Mouse (Mus musculus): Measurements from ENCODE around the gene Fbxo47.

The Fbxo47 gene

DNA sequence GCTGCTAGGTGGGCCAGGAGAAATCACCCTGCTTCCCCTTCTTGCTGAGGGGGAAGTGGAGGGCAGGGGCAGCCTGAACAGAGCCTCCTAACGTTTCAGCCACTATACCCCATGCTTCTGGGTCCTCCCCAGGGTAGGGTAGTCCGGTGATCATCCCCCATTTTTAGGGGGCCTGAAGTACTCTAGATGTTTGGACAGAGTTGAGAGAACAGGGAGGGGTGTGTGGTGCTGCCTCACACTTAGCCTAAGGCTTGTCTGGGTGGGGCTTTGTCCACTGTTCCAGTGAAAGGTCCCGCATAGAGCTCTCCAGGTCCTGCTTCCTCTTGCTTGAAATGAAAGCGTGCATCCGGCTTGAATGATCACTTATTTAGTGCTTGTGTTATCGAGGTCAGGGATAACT, 53.5 kb downstream of the Fbxo47 start:
- DNase-seq (ENCODE audit: low spot score in 2 of 2) = no peak

DNA sequence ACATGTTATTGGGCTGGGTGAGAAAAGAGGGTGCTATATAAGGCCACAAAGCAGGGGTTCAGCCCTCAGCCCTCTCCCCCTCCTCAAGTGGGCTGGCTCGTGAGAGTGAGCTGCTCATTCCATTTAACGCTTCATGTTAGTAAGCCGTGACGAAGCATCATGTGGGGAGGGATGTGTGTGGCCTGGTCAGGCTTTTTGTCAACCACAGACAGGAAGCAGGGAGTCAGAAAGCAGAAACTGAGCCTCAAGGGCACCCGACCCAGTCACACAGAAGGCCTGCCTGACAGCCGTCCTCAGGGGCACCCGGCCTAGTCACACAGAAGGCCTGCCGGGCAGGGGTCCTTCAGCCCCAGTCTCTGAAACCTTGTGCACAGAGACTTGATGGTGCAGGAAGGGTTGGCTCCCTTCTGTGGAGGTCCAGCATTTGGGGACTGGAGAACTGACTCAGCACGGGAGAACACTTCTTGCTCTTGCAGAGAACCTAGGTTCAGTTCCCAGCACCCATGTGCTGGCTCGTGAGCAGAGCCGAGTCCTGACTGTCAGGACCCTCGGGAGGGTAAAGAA, 54.0 kb downstream of the Fbxo47 start:
- peak in 1 of 2 experiments; percentile 56 for DNase-seq (ENCODE audit: low spot score in 2 of 2)

DNA sequence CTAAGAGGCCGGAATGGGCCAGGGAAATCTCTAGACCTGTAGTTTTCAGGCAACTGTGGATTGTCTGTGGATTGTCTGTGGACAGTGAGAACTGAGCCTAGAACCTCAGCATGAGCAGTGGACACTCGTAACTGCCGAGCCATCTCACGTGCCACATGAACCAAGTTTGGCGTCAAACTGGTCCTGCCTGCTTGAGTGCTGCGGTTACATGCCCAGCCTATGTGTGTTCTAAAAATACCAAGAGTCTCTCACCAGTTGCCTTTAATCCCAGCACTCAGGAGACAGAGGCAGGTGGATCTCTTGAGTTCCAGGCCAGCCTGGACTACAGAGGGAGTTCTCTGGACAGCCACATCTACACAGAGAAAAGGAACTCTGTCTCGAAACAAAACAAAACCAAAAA, 54.6 kb downstream of the Fbxo47 start:
- no peak for DNase-seq (ENCODE audit: low spot score in 2 of 2)

DNA sequence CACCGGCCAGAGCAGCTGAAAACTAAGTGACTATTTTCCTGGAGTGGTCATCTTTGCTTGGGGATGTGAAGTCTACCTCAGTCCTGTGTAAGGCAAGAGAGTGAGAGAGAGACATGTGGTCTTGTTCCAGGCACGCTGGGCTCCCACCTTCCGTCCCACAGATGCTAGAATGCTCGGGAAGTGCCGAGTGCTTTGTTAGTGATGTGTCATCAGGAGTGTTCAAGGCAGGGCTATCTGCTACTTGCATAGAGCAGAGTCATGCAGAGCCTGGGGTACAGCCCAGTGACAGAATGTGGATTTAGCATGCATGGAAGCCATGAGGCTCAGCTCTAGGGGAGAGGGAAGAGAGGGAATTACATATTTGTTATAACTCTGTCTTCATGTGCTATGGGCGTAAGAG, 56.3 kb downstream of the Fbxo47 start:
- DNase-seq (ENCODE audit: low spot score in 2 of 2) = no peak

DNA sequence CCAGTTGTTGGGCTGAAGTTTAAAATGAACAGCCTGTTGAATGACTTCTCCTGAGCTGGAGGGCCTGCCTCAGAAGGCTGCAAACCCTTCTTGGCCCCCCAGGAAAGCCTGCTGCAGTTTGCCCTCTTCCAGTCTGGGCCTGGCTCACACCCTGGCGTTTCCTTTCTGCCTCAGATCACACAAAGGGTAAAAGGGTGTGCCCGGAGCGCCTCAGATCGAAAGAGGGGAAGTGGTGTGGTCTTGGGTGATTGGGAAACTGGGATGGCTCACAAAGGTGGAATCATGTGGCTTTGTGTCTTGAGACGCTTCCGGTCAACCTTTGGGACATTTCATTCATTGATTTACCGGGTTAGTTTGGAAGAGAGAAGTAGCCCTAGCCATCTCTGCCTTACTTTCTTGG, 57.5 kb downstream of the Fbxo47 start:
- no peak for DNase-seq (ENCODE audit: low spot score in 2 of 2)

DNA sequence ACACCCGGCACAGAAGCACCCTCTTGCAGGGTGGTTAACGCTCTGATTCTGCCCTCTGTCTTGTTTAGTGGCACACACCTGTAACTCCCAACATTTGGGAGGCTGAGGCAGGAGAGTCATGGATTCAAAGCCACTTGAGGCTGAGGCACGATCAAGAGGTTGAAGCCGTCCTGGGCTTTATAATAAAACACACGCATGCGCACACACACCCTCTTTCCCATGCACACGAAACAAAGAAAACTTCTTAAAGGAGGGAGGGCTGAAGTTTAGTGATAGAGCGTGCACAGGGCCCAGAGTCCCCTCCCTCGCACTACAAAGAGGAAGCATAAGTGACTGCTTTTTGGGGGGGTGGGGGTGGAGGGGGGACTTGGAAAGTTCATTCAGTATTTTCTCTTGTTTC, 58.0 kb downstream of the Fbxo47 start:
- DNase-seq (ENCODE audit: low spot score in 2 of 2) = no peak

DNA sequence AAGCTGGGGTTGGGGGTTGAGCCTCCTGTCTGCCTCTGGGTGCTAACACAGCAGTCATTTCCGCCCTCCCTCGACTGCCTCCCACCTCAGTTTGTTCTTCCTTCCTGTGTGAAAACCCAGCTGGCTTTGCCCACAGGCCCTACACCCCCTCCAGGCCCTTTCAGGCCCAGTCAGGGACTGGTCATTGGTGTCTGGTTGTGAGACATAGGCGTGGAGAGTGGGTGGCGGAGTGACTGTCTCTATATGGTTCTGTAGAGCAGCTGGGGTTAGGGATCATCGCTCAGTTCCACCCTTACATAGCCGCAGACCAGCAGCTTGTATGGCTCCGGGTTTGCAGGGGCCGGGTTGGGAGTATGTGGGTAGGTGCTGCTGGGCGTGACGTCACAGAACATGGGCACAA, 58.7 kb downstream of the Fbxo47 start:
- peak in 1 of 2 experiments; percentile 58 for DNase-seq (ENCODE audit: low spot score in 2 of 2)

DNA sequence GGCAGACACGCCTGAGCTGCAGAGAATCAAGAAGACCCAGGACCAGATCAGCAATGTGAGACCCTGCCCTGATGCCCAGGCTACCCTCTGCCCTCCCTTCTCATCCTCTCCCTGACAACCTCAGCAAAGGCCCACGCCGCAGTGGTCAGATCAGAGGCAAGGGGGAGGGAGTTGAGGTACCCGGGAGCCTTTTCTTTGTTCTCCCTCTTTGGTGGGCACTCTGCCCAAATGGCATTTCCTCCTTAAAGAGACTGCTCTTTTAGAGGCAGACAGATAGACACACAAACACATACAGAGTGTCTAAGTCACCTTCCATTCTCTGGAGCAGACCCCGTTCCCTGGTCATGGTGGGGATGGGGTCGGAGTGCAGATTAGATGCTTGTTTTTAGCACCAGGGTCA, 59.1 kb downstream of the Fbxo47 start:
- no peak for DNase-seq (ENCODE audit: low spot score in 2 of 2)

DNA sequence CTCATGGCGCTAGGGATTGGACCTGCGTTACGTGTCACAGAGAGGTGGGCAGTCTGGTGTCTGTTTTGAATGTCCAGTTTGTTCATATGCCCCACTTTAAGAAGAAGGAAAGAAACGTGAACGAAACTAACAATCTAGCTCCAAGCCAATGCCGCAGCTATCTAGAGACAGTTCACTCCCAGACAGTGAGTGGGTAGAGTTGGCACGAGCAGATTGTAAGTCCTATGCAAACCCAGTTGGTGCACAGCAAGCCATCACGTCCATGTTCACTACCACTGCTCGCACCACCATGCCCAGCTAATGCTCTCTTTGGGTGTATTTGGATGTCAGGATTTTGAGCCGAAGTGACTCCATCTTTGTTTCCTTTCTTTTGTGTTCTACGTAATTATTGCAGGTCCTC, 59.8 kb downstream of the Fbxo47 start:
- no peak for DNase-seq (ENCODE audit: low spot score in 2 of 2)

DNA sequence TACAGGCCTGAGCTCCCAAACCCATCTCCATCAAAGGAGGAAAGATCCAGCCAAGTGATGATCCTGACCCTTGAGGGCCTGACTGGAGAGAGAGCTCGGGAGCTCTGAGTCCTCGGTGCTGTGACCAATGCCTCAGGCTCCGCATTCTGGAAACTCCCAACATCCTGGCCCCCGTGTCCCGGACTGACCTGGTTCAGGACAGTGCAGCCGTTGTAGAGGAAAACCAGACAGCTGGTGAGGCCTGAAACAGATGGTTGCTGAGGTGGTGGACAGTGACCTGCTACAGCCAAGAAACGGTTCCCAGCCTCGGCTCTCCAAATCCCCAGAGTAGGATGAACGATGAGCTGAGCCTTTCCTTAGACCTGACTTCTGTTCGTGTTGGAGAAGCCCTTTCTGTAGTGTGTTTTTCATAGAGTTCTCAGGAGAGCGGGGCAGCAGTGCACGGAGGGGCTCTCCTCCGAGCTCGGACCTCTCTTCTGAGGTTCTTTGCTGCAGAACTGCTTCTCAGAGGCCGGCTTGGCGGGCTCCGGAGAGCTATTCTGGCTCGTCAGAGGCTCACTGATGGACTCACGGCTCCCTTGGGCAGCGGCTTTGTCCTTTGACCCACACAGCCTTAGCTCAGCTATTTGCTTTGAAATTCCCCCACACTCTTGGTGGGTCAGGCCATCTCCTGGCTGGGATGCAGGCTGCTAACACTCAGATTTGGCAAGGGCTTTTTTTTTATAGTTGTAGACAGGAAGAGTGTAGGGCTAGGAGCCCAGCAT, 60.9 kb downstream of the Fbxo47 start:
- no peak for DNase-seq (ENCODE audit: low spot score in 2 of 2)

DNA sequence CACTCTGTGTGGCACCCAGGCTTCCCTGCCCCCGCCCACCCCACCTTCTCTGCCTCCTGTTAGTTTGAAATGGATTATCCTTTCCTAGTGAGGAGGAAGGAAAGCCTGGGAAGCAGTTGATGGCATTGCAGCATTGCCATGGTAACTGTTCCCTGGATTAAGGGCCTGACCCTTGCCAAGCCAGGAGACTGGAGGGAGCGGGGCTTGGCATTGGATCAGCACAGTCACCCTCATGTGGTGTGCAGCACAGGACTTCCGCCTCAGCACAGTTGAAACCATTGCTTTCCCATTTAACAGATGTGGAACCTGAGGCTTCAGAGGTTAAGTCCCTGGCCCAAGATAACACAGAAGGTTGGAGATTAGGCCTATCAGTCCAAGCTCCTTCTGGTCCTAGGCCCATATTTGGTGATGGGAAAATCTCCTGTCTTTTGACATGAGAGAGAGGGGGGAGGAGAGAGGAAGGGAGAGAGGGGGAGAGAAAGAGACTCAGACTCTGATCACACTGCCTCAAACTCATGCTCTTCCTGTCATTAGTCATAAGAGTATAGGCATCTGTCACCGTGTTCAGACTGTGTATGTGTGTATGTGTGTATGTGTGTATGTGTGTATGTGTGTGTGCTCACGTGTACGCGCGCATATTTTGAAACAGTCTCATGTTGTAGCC, 62.4 kb downstream of the Fbxo47 start:
- no peak for DNase-seq (ENCODE audit: low spot score in 2 of 2)

DNA sequence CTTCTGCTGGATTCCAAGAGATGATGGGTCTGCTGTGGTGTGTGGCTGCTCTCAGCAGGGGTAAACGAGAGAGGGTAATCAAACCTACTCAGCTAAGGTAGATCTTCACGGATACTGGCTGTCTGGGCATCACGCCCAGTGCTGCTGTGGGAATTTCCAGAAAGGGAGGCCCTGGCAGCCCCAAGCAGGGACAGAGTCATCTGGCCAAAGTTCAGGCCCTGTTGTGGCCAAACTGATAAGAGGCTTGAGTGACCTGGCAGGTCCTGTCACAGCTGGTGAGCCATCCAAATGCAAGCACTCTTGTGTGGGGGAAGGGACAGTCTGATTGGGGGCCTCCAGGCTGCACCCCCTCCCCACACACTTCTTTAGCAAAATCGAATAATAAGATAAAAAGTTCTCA, 63.1 kb downstream of the Fbxo47 start:
- no peak for DNase-seq (ENCODE audit: low spot score in 2 of 2)

DNA sequence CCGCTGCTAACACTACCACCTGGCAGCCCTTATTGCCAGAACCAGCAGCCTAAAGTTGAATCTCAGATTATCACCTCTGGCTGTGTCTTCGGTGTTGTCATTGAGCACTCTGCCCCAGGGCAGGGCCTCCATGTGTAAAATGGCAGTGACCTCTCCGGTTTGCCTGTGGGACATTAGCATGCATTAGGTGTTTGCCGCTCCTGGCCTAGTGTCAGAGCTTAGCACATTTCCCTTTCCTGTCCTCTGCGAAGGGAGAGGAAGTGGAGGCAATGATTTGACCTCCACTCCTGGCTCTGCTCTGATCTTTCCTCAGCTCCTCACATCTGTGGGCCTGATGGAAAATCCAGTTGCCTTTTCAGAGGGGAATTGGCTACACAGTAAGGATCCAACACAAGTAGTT, 64.0 kb downstream of the Fbxo47 start:
- DNase-seq (ENCODE audit: low spot score in 2 of 2) = no peak

DNA sequence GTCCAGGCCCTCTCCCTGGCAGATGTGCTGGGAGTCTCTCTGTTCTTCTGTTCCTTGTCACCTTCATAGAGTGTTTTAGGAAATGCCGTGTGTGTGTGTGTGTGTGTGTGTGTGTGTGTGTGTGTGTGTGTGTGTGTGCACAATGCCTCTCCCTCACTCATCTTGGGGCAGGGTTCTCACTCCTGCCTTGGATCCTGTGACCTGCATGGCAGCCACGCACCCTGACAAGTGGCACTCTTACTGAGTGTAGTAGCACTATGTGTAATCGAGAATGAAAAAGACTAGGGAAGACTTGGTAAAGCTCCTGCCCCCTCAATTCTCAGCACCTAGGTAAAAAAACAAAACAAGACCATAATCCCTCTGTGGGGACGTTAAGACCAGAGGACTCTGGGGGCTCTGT, 64.9 kb downstream of the Fbxo47 start:
- no peak for DNase-seq (ENCODE audit: low spot score in 2 of 2)

DNA sequence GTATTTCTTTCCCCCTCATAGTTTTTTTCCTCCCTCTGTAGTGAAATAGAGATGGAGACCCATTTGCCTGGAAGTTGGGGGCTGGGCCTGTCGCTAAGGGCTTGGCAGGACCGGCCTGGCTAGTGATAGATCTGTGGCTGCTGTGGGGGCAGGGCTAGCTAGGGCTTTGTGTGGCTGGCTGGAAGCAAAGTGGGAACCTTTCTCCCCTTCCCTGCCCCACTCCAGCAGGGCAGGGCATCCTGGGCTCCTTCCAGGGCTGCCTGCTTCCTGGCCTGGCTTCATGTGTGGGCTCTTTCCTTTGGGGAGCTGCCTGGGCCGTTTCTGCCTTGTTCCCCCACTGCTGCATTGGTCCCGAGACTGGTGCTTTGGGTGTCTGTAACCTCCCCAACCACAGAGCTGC, 65.4 kb downstream of the Fbxo47 start:
- no peak for DNase-seq (ENCODE audit: low spot score in 2 of 2)

DNA sequence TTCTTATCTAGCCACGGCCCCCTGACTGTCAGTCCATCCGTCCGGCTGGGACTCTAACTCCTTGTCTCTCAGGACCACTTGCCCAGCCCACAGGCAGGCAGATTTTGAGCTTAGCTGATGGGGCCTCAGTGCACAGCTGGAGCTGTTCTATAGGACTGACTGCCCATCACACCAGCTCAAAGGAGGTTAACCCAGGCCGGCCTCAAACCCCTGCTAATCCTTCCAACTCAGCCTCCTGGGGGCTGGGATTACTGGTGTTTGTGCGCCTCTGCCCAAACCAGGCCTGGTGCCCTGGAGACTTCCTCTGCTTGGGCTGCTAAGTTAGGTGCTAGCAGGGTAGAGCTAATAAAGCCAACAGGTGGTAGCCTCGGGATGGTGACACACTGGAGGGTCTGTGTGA, 66.0 kb downstream of the Fbxo47 start:
- DNase-seq (ENCODE audit: low spot score in 2 of 2) = no peak

DNA sequence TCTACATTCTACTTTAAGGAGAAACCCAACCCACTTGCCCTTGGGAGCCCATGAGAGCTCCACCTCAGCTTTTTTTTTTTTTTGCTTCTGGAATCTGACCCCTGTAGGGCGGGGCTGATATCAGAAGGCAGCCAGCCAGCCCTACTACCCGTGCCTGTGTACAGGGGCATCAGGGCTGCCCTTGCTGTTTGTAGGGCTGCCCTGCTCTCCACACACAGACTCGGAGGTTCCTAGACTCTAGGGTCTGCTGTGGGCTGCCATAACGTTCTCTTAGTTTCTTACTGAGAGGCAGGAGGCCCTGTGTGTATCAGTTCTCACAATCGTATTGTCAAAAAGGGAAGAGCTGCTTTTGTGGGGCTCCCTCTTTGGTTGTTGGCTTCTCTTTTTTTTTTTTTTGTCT, 66.6 kb downstream of the Fbxo47 start:
- DNase-seq (ENCODE audit: low spot score in 2 of 2) = no peak

DNA sequence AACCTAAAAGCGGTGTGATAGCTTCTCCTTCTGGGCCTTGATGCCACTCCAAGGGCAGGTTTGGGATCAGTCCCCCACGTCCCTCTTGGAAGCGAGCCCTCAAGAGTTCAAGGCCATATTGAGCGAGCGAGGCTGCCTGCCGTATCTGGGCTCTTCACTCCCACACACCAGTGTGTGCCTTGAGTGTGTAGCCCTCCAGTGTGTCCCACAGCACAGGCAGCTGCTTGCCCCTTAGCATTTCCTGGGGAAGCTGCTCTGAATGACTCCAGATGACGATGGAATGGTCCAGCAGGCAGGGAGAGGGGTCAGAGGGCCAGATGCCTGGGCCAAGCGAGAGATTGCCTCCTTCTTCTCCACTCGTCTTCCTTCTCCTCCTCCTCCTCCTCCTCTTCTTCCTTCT, 67.0 kb downstream of the Fbxo47 start:
- DNase-seq (ENCODE audit: low spot score in 2 of 2) = no peak

DNA sequence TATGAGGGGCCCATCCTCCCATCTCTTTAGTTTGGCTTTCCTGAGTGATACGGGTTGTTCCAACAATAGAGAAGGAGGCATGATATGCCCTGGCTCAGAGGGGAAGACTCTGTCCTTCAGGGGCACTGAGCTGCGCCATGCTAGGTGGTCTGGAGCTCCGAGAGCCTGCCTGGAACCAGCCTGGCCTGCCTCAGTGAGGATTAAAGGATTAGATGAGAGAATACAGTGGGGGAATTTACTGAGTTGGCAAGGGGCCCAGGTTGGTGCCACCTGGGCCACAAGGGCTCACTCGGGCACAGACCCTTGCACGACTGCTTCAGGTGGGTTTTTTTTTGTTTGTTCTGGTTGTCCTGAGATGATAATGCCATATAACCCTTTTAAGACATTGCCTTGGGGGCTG, 67.8 kb downstream of the Fbxo47 start:
- DNase-seq (ENCODE audit: low spot score in 2 of 2) = no peak

DNA sequence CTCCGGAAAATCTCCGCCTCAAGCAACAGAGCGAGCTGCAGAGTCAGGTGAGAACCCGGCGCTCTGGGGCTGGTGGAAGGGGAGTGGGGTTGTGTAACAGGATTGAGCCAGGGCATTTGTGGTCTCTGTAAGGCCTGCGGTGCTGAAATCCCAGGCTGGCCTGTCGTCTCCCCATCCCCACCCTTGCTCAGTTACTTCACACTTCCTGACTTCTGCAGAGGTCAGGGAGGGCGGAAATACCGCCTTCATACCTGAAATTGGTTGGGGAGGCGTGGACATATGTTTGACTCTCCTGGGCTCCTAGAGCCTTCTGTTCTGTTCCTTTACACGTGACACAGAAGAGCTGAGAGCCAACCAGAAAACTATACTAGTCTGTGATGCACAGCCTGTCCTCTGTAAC, 68.2 kb downstream of the Fbxo47 start:
- DNase-seq (ENCODE audit: low spot score in 2 of 2) = no peak

DNA sequence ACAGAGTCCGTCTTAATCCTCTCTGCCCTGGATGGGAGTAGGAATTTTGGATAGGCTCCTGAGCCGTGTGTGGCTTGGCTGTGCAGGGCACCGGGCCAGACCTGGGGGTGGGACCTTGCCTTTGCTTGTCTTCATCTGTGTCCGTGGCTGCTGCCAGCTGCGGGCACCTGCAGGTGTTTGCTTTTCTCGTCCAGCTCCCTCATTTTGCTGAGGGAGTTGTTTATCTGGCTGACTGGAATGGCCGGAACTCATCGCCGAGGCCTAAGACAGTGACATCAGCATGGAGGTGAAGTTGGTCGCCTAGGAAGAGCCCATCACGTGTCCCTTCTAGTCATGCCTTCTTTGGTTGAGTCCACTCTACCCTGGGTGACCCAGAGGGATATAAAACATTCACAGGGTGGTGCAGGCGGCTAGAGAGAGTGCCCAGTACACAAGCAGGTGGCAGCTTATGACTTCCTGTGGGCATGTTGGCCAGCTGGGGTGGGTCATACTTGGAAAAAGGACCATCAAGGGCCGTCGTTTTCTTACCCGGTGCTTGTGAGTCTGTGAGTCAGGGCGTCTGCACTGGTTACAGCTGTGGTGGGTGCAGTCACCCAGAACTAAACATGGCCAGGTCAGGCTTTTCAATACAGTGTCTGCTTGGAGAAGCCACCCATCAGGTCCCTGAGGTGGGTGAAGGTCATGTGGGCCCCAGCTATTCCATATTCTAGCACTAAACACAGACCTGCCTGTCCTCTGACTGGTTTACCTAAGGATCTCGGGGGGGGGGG, 70.0 kb downstream of the Fbxo47 start:
- DNase-seq (ENCODE audit: low spot score in 2 of 2) = no peak

DNA sequence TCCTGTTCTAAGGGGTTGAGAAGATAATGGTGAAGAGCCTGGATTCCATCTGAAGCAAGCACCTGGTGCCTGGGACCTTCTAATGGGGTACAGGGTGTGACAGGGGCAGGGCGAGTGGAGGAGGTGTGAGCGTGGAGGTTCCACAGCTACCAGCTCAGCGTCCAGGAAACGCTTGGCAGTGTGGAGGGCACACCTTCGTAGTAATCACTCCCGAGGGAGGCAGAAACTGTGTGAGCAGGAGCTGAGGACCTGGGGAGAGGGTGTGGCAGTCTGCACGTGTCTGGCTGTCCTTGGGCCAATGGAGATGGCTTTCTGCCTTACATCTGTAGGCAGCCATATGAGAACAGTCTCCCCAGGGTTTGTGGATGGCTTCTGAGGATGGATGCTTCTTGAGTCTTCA, 70.9 kb downstream of the Fbxo47 start:
- DNase-seq (ENCODE audit: low spot score in 2 of 2) = no peak

DNA sequence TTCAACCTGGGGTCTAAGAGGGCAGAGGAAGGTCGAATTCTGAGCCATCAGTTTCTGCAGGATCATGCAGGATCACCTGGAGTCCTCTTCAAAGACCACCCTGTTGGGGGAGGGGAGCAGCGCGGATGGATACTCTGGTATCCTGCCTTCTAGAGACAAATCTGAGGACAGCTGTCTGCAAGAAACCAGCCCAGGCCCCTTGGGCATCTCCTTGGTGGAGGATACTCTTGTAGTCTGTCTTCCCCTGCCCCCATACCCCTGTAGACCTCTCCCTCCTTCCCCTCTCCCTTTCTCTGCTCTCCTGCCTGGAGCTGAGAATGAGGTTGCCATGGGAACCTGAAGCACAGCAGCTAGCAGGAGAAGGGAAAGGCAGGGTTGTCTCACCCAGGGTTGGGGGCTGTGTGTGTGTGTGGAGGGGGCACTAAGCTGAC, 71.4 kb downstream of the Fbxo47 start:
- DNase-seq (ENCODE audit: low spot score in 2 of 2) = no peak
